Mouse (Mus musculus): ENCODE results near the gene Setd3.

DNA sequence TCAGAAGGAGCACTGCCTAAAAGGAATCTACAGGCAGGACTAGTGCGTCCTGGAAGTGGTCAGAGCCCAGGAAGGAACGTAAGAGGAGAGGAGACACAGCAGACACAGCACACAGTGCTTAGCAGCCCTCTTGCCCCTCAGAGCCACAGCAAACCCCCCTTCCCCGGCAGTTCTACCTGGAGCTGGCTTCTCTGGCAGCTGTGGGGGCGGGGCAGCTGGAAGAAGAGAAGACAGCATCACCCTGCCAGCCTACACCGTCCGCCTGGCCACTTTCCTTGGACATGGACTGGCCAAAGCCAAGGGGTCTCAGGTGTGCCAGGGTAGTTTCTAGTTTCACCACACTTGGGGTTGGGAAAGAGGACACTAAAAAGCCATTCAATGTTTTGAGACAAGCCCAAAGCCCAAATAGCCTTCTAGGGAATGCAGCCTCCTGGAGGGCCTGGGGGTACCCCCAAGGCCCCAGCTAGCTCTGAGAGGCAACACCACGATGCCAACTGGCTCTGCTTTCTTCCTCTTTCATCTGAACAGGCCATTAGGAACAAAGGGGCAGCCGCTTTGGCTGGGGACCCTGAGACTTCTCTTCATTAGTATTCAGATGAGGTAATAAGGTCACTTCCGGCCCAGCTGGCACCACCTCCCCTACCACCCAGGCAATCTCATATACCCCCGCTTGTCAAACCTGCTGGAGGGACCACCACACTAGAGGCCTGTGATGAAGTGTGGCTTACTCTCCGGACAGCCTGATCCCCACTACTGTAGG is 37.7 kb upstream of the Setd3 start:
- TF ChIP-seq CTCF (IDR thresholded peaks at IDR 0.05; ENCODE audit: low read depth) (no peak), EP300 (IDR thresholded peaks at IDR 0.05; ENCODE audit: low read depth) (no peak)
